Mouse (Mus musculus): ENCODE measurements around the gene Metrn. TPM values are rescaled to one million over a fixed set of nuclear protein-coding genes. Genes with fewer than 3 reads are reported as not detected.

Gene Metrn
- total and polyA plus RNA-seq, 3 experiments: 16.9 to 50.1 (median 23.7) TPM

DNA sequence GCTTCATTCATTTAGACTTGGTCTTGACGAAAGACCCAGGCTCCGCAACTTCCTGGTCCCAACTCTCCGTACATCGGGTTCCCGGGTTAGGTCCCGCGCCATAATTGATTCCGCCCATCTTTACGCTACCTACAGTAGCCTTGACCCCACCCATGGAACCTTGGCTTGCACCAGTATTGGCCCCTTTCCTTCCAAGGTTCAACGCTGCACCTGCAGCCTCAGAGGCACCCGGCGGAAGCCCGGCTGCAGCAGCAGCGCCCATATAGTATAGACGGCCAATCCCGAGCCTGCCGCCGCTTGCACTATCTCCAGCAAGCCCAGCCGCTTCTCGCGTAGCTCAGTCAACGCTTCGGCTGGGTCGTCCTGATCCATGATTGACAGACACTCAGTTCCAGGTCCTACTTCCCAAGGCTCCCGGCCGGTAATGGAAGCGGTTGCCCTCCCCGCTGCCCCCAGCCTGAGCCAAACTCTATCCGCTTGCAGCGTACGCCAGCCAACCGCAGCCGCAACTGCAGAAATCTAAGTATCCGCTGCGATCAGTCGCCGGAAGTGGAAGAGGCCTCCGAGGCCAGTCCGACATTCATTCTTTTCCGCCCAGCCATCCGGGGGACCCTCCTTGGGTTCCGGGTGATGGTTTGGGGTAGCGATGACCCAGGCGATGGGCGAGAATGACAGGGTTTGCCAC, 5.0 kb downstream of the Metrn start:
- dilution Hi-C loops (cut with MboI; ENCODE audit: extremely low pct_ligation_motif_present, extremely low pct_unique_long_range_greater_than_20kb, low sequenced_read_pairs) (no loop called here), in situ Hi-C loops (cut with MboI; ENCODE audit: low pct_ligation_motif_present, low pct_unique_long_range_greater_than_20kb, low sequenced_read_pairs) (loop anchor here (10.0 kb wide), 1 partner anchor 57 kb away; the partner anchor contains the start of gene Mslnl)
- peak; percentile 84 for DNase-seq (ENCODE audit: extremely low read depth)
- TF ChIP-seq MYC (IDR thresholded peaks at IDR 0.05; ENCODE audit: low read depth, low read length) (0 out of 2 replicates have a peak, but pooled peaks have one; percentile 12), CHD1 (IDR thresholded peaks at IDR 0.05; ENCODE audit: low read depth, low read length) (no peak), ZNF384 (IDR thresholded peaks at IDR 0.05; ENCODE audit: low read depth, low read length) (no peak), MEF2A (IDR thresholded peaks at IDR 0.05; ENCODE audit: borderline replicate concordance, low read depth, low read length) (peak; percentile 60; the same call in 1 of the 2 replicates), MAFK (IDR thresholded peaks at IDR 0.05; ENCODE audit: insufficient replicate concordance, low read length) (no peak), UBTF (IDR thresholded peaks at IDR 0.05; ENCODE audit: low read depth, low read length) (peak; percentile 23; the same call in 1 of the 2 replicates), NRF1 (IDR thresholded peaks at IDR 0.05; ENCODE audit: low read depth, low read length) (peak; percentile 46), KAT2A (IDR thresholded peaks at IDR 0.05; ENCODE audit: insufficient replicate concordance, low read length) (peak; percentile 83; the same call in 1 of the 2 replicates), MAZ (IDR thresholded peaks at IDR 0.05; ENCODE audit: low read depth, low read length) (peak; percentile 74; the same call in 1 of the 2 replicates), EP300 (IDR thresholded peaks at IDR 0.05; ENCODE audit: low read length) (no peak), ZMIZ1 (IDR thresholded peaks at IDR 0.05; ENCODE audit: low read depth, low read length) (peak; percentile 85), PAX5 (IDR thresholded peaks at IDR 0.05; ENCODE audit: low read length) (no peak), HCFC1 (IDR thresholded peaks at IDR 0.05; ENCODE audit: low read depth, low read length) (peak; percentile 92), SIN3A (IDR thresholded peaks at IDR 0.05; ENCODE audit: low read length) (peak; percentile 94; the same call in 1 of the 2 replicates), E2F4 (IDR thresholded peaks at IDR 0.05; ENCODE audit: insufficient replicate concordance, low read depth, low read length) (no peak), ZKSCAN1 (IDR thresholded peaks at IDR 0.05; ENCODE audit: borderline replicate concordance, low read depth, low read length) (peak; percentile 20; the same call in 1 of the 2 replicates), IRF4 (IDR thresholded peaks at IDR 0.05; ENCODE audit: low read depth, low read length) (peak; percentile 79), BHLHE40 (IDR thresholded peaks at IDR 0.05; ENCODE audit: low read depth, low read length) (no peak), POLR2AphosphoS2 (IDR thresholded peaks at IDR 0.05; ENCODE audit: low read depth, low read length) (0 out of 2 replicates have a peak, but pooled peaks have one; percentile 36), JUN (IDR thresholded peaks at IDR 0.05; ENCODE audit: insufficient read depth, low read depth, low read length) (no peak), CHD2 (IDR thresholded peaks at IDR 0.05; ENCODE audit: low read length) (peak; percentile 81), USF1 (IDR thresholded peaks at IDR 0.05; ENCODE audit: low read depth, low read length) (no peak), GABPA (IDR thresholded peaks at IDR 0.05; ENCODE audit: insufficient replicate concordance, low read depth, low read length) (peak; percentile 24; the same call in 1 of the 2 replicates), CTCF (conservative IDR thresholded peaks at IDR 0.05 in 1 of 2, IDR thresholded peaks at IDR 0.05 in 1 of 2; ENCODE audit: low read depth in 2 of 2, low read length in 2 of 2) (no peak), MAX (IDR thresholded peaks at IDR 0.05; ENCODE audit: low read length) (peak; percentile 55; the same call in 1 of the 2 replicates), RAD21 (IDR thresholded peaks at IDR 0.05; ENCODE audit: low read depth, low read length) (no peak), POLR2A (IDR thresholded peaks at IDR 0.05; ENCODE audit: low read depth, low read length) (peak; percentile 79), USF2 (conservative IDR thresholded peaks at IDR 0.05; ENCODE audit: low read depth, low read length) (no peak; the same call in 1 of the 2 replicates), ZC3H11A (IDR thresholded peaks at IDR 0.05; ENCODE audit: low read depth, low read length) (no peak), RCOR1 (conservative IDR thresholded peaks at IDR 0.05; ENCODE audit: low read depth, low read length) (peak; percentile 84), ETS1 (conservative IDR thresholded peaks at IDR 0.05; ENCODE audit: low read depth, low read length) (no peak), JUND (conservative IDR thresholded peaks at IDR 0.05; ENCODE audit: low read depth, low read length) (no peak), TCF12 (IDR thresholded peaks at IDR 0.05; ENCODE audit: low read depth, low read length) (peak; percentile 86), ELF1 (IDR thresholded peaks at IDR 0.05; ENCODE audit: low read depth, low read length) (peak; percentile 77), MXI1 (IDR thresholded peaks at IDR 0.05; ENCODE audit: low read depth, low read length) (peak; percentile 83), TBP (conservative IDR thresholded peaks at IDR 0.05; ENCODE audit: low read depth, low read length) (peak; percentile 63; the same call in 1 of the 2 replicates), SMC3 (IDR thresholded peaks at IDR 0.05; ENCODE audit: low read depth, low read length) (no peak), NELFE (IDR thresholded peaks at IDR 0.05; ENCODE audit: low read depth, low read length) (0 out of 2 replicates have a peak, but pooled peaks have one; percentile 76)
- H3K4me3 ChIP-seq (replicated peaks in 1 of 3; ENCODE audit: low read depth in 2 of 3, low read length in 2 of 3, poor library complexity in 1 of 3): peak overlapping the region; percentile 67 to 83 (median 76)
- peaks cover 17 to 44% of the 10 kb centered on the region in 2 experiments for H3K36me3 ChIP-seq (replicated peaks in 1 of 2; ENCODE audit: control insufficient read depth in 1 of 2, insufficient read depth in 1 of 2, low read length in 1 of 2)
- peaks cover 14 to 29% of the 10 kb centered on the region in 2 experiments for H3K4me1 ChIP-seq (ENCODE audit: control insufficient read depth in 1 of 2, insufficient read depth in 2 of 2)
- H3K4me2 ChIP-seq (ENCODE audit: insufficient read depth, low read depth, poor library complexity, severe bottlenecking): peak overlapping the region; percentile 71; the same call in 1 of the 2 replicates
- no peaks in the 10 kb centered on the region for H3K27me3 ChIP-seq (replicated peaks)
- peak overlapping the region; percentile 42 for H3K9ac ChIP-seq (ENCODE audit: insufficient read depth, low read depth)
- H3K9me3 ChIP-seq (replicated peaks; ENCODE audit: low read length): no peaks in the 10 kb centered on the region
- H3K27ac ChIP-seq (ENCODE audit: insufficient read depth, low read depth): peak overlapping the region; percentile 67
- H3K79me2 ChIP-seq (replicated peaks; ENCODE audit: control insufficient read depth, extremely low read depth, insufficient read depth, poor library complexity, severe bottlenecking): 0 out of 2 replicates have a peak, but pooled peaks cover 3% of the 10 kb centered on the region
